Mouse (Mus musculus): ENCODE results near the gene Serinc1. TPM values are rescaled to one million over a fixed set of nuclear protein-coding genes. Genes with fewer than 3 reads are reported as not detected.

Gene Serinc1
- polyA plus RNA-seq (2012; rRNA removed): 4.0 and 9.5 TPM in 2 replicates

DNA sequence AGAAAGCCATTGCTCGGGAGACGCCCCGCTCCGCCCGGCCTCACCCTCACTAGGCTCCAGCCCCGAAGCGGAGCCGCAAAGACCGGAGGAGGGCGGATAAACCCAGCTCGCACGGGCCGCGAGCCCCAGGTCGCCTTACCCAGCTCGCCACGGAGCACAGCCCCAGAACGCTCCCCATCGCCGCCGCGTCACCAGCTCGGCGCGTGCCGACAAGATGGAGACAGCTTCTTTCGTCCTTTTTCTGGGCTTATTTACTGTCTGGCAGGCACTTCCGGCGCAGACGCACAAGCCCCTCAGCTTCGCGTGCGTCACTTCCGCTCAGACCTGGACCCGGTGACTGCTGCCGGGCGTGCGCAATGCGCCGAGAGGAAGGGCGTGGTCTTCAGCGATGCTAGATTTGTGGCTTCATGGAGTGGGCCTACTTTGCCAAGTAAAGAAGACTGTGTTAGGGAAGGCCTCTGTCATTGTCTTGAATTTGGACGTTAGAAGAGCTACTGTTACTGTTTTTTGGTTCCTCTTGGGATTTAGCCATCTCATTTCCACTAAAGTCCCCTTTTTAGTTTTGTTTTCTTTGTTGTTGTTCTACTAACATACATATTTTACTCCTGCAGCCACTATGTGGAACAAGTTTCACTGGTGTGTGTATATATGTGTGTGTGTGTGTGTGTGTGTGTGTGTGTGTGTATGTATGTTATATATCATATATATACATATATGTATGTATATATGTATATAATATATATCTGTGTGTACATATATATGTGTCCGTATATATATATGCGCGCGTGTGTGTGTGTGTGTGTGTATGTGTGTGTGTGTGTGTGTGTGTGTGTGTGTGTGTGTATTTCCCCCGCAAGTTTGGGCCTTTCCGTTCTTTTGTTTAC, at the start of gene Serinc1:
TSS of gene Serinc1 (minus strand) at position 313 of the 884 bp plus-strand sequence.

DNA sequence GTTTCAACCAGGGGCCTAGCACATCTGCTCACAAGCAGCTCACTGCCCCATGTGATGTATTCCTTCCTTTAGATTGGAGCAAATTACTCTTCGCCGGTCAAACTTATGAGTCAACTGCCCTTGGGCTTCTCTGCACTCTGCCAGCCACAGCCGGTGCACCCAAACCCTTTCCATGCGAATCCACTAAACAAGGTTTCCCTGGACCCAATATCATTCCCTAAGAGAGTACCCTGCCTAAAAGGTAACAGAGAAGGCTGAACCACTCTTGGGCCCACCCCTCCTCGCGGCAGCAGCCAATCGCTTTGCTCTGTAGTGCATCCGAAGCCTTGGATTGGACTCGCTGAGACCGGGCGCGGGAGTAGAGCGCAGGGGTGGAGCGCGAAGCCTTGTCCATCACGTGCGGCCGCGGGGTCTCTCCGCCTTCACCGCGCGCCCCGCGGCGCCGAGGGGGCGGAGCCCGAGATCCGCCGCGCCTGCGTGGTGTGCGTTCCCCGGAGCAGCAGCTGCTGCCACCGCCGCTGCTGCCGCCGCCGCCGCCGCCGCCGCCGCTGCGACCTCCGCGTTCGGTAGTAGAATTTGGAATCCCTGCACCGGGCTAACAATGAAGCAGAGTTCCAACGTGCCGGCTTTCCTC, 46.3 kb downstream of the Serinc1 start, which contains the start of gene Hsf2:
TSS of gene Hsf2 (plus strand) at position 478 of the 634 bp plus-strand sequence.

Other genes starting within 250 kb of the Serinc1 start
- gene Hsf2, start 46.1 kb downstream of the Serinc1 start, polyA plus RNA-seq (2012; rRNA removed): 0.63 and 0.79 TPM in 2 replicates
- 0.18 and 0.41 TPM in 2 replicates for gene Pkib, start 99.5 kb upstream of the Serinc1 start, polyA plus RNA-seq (2012; rRNA removed)

Measured in stomach, adult 2 months (tissue).